Mouse (Mus musculus): ENCODE data around the gene Noc2l.

The Noc2l gene

DNA sequence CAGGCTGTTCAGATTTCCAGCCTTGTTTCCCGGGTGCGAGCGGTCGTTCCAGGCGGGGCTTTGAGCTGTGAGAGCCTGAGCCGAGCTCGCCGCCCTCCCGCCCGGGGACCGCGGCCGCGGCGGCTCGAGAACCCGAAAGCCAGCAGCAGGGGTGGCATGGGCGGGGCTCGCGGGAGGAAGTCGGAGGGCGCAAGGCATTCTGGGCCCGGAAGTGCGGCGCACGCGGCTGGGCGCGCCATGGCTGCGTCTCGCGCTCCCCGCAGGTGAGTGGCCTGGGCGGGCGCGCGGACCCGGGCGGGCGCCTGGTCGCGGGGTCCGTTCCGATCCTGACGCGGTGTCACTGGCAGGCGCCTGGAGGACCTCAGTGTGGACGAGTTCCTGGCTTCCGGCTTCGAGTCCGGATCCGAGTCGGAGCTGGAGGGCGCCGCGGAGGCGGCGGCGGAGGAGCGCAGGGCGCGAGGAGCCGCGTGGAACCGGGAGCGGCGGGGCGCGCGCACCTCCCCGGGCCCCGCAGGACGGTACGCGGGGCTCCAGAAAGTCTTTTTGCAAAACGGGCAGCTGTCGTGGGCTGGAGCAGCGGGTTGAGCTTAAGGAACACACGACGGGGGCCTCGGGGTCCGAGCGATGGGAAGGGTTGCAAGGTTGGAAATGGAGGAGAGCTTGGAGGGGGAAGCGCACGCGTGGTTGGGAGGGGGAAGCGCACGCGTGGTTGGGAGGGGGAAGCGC is at the start of gene Noc2l:
Gene Noc2l (plus strand): TSS at position 203 of the 726 bp plus-strand sequence.
- peak; percentile 96 for DNase-seq (ENCODE audit: low spot score)

DNA sequence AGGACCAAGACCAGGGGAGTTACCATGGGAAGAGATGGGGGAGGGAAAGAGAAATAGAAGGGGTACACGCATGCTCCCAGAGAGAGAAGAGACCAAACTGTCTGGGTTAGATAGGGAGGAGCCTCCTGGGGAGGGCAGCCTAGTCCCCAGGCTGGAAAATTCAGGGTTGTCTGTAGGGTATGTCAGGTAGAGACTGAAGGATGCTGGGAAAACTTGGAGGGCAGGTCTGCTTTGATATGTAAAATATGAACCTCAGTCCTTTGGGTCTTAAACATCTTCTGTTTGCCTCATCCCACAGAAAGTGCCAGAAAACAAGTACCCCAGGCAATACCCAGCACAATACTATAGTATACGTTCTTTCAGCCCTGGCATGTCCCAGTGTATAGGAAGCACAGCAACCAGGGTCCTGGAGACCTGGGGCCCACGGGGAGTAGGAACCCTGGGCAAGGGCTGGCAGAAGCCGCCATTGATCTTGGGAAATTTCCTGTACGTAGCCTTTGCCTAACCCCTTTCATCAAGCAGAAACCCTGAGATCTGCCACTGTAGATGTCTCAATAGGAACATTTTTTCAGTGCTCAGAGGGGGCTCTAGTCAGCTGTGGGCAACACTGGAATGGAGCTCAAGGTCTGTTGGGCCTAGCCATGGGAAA is 47.5 kb upstream of the Noc2l start:
- no peak for DNase-seq (ENCODE audit: low spot score)

DNA sequence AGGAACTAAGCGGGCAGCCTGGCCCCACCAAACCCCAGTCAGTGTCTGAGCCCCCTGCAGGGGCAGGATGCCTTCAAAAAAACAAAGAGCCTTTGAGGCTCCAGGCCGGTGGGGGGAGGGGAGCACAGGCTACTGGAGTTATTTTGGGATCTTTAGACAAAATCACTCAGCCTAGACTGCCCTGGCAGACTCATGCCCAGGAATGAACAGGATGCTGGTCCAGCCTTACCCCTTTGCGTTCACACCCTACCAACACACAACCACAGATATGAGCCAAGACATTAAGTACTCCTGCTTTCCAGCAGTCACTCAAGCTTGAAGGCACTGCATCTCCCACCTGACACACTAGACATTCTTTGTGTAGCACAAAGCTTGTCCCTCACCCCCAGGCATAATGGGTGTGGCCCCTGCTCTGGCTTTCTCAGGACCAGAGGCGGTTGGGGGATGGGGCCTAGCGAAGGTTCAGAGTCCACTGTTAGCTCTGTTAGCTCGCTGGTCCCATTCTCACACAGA is 46.9 kb upstream of the Noc2l start:
- DNase-seq (ENCODE audit: low spot score) = no peak

DNA sequence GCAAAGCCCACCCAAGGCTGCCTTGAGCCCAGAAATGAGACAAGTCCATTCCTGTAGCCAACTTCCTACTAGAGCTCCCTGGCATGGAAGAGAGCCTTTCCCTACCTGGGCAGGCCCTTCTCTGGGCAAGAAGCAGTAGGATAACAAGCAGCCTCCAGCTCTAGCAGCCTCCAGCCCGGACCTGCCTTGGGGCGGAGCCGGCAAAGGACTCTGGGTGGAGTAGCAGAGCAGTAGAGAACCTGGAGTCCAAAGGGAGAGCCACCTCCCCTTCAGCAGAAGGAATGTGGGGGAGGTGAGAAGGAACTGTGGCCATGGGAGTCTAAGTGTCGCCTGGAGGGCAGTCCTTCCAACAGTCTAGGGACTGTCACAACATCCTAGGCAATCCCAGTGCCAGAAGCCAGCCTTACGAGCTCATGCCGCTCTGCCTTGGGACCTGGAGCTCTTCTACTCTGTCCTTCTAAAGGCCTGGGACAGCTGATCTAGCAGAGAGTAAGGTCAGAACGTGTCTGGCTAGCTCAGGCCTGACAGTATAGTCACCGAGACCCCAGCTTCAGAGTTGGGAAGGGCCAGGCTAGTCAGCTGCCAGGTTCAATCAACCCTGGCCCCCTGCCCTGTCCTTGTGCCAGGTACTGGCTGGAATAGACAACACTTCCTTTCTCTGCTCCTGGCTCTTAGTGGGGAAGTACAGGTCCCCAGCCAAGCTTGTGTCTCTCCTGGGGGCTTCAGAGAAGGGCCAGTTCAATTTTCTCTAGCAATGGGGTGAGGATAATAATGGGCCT is 43.2 kb upstream of the Noc2l start:
- no peak for DNase-seq (ENCODE audit: low spot score)

DNA sequence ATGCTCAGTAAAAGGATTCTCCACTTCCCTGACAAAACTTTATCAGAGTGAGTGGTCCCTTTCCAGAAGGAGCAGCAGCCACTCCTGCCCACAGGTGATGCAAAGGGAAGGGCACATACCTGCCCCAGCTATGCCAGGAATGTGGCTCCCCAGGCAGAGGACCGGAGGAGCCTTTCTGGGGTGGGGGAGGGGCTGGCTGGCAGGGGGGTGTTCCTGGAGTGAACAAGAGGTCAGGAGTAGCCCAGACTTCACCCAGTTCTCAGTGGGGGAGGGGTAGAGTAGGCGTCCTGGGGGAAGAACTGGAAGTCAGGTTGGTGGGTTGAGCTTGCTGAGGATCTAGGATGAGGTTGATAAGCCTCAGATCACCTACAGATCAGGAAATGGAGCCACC is 42.6 kb upstream of the Noc2l start:
- no peak for DNase-seq (ENCODE audit: low spot score)

DNA sequence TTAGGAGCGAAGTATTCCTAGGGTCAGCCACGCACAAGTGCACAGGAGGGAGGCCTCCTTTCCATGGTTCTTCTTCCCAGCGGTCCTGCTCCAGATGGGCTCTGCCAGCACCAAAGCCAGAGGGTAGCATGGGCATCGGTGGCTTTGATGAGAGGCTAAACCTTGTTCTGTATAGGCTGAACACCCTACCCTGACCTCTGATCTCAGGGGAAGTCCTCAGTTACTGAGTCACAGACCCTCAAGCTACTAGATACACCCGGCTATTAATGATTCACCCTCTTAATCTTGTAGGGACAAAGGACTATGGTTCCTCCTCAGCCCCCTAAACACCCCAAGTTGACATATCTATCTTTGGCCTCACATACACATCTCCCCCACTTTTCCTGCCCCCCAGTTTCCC is 41.9 kb upstream of the Noc2l start:
- DNase-seq (ENCODE audit: low spot score) = no peak

DNA sequence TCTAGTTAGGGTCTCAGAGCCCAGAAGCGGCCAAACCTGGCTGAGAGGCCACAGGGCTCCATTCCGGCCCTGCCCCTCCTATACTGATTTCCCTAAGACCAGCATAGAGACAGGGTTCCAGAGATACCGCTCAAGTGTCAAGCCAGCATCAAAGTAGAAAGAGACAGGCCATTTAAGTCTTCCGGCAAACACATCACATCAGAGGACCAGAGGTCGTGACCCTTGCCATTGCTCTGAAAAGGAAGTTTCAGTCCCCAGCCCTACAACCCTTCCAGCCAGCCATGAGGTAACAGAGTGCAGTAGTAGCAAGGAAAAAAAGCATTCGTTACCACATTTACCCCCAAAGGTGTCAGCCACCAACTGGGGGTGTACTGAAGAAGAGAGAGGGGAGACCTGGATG is 41.5 kb upstream of the Noc2l start:
- DNase-seq (ENCODE audit: low spot score) = no peak

DNA sequence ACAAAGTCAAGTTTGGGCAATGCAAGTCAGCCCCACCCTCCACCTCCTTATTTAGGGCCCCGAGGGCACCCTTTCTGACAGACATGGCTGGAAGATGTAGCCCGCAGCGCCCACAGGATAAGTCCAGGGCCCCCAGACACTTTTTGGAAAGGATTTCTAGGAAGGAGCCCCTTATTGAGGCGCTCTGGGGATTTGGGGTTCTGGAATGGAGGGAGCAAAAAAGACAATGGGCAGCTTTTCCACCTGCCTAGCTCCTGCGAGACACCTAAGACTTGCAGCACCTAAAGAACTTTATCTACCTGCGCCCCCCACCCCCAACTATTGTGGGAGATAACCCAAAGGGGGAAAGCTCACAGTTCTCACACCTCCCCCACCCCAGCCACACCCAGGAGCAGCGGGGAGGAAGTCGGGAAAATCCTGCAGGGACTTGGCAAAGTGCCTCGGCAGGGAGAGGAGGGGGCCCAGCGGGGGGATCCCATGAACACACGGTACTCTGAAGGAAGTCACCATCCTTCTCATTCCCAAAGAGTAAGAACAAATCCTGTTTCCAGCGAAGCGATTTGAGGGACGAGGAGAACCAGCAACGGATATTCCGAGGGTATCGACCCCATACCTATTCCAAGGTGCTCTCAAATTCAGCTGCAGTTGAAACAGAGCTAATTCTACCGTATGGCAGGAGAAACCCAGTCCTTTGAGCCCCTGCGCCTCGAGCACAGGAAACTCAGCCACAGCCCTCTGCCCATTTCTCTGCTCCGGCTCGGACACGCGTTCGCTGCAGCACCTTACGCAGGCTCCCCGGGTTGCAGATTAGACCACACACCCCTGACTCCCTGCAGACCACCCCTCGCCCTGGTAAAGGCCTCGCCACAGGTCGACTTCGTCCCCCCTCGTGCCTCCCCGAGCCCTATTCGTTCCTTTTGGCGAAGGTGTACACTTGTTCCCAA is 39.6 kb upstream of the Noc2l start:
- peak; percentile 76 for DNase-seq (ENCODE audit: low spot score)

DNA sequence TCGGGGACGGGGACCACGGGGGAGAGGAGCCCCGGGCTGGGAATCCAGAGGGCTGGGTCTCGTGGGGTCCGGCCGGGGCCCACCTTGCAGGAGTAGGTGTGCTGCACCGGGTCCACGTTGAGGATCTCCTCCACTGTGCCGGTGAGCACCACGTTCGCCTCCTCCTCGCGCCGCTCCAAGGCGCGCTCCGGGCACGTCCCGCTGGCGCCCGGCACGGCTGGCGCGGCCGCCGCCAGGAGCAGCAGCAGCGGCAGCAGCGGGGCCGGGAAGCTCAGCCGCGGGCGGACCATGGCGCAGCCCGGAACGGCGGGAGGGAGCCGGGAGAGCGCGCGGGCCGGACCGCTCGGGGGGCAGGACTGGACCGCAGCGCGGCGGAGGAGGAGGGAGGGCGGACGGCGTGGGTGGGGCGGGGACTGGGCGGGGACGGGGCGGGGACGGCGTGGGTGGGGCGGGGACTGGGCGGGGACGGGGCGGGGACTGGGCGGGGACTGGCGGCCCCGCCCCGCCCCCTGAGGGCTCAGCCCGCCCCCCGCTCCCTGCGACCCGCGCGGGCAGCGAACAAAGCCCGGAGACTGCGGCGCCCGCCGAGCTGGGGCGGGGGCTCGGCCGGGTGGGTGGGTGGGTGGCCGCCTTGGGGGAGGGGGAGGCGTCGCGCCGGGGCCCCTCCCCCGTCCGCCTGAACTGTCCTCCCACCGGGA is 38.5 kb upstream of the Noc2l start, which contains the start of gene Agrn:
Gene Agrn (minus strand): TSS at position 358 of the 698 bp plus-strand sequence.
- DNase-seq (ENCODE audit: low spot score) = peak; percentile 82

DNA sequence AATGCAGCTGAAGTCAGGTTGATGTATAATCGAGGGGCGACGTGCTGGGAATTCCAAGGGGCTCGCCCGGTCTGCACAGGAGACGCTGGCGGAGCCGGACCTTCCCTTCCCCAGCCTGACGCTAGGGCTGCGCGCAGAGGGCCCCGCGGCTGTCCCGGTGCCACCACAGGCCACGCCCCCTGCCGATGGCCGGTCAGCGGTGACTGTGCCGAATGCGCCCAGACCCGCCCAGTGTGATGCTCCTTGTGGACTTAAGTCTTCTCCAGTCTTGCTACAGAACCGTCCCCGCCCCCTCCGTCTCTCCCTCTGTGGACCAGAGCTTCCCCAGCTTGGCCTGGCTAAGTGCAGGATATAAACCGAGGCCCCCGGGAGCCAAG is 38.0 kb upstream of the Noc2l start:
- DNase-seq (ENCODE audit: low spot score) = peak; percentile 93

DNA sequence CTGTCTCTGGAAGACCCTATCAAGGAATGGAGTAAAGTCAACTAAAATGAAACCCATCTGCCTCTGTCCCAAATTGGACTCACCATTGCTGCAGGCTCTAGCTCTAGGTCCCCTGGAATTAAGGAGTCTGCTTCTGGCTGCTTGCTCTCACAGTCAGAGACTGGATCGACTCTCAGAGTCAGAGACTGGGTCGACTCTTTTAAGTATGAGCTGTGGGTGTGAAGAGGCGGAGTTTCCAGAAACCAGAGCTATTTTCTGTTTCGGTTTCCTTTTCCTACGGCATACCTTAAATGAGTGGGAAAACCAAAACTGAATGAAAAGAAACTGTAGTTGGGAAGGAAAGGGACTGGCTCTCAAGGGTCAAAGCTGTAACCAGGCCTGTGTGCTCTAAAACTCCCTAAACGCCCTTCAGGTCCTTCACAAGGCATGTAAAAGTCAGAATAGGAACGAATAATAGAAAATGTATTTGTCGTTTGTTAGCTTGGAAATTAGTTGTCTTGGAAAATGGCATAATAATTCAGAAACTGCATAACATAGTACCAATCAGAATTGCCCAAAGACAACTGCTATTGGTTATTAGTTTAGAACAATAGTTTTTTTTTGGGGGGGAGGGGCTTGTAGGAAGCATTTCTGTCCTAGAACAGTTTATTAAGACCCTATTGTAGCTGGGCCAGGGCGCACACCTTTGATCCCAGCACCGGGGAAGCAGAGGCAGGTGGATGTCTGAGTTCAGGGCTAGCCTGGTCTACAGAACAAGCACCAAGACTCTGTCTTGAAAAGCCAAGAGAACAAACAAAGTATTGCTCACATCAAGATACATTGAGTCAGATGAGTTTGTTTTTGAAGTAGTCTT is 35.0 kb upstream of the Noc2l start, which contains the start of gene Isg15:
Gene Isg15 (minus strand): TSS at position 196 of the 853 bp plus-strand sequence.
- no peak for DNase-seq (ENCODE audit: low spot score)

DNA sequence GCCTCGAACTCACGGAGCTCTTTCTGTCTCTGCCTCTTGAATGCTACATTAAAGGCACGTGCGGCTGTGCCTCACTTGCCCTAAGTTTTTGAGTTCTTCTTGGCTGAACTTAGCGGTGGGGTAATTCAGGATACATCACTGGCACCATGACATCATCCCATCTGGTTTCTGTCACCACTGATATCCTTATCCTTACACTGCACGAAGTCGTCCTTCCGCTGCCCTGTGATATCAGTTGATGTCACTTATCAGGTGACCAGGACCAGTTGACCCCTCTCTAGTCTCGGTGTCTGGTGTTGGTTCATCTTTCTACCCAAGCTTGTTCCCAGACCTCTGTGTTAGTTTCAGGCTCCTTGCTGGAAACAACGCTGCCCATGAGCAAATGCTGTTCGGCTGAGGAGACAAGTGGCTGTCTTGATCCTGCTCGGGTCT is 33.3 kb upstream of the Noc2l start:
- DNase-seq (ENCODE audit: low spot score) = no peak

DNA sequence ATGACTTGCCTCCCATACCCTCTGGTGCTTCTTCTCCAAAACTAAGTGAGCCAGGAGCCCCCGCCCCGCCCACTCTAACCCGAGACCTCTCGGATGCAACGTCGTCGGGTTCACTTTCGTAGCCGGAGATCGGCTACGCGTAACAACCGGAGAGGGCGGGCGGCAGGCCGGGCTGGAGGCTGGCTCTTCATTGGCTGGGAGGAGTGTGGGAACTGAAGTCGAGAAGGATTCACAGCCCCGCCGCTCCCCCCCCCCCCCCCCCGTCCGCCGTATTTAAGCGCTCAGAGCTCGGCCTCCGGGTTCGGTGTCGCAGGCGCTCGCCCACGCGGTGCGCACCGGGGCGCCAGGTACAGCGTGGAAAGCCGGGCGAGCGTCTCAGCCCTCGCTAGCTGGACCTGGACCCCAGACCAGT is 32.8 kb upstream of the Noc2l start, which contains the start of gene AW011738:
Gene AW011738 (plus strand): TSS at position 304 of the 412 bp plus-strand sequence.
- DNase-seq (ENCODE audit: low spot score) = peak; percentile 72

DNA sequence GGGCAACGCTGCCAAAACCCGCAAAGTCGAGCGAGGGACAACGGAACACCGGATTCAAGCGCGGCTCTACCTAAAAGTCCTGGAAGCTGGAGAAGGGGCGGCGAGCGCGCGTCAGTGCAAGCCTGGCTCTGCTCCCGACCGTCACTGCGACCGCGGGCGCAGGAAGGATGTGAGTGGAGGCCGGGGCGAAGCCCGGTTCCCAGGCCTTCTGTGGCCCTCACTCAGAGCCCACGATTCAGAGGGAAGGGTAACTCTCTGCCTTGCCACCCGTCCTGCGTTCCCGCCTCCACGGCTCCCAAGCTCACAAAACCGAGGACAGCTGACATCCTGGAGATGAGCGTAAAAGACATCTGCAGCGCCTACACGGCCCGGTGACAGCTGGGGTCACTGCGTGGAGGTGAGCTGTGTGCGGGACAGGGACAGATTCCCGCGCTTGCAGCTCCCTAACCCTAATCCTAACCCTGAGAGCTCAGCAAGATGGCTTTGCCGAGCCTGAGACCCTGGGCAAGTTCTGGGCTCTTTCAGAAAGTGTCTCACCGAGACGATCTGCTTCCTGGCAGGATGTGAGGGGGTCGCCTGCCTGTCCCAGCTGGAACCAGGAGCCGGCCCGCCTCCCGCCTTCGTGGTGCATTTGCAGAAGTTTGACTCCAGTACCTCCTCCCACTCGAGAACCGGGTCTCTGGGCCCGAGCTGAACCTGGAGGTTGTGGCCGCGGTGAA is 32.2 kb upstream of the Noc2l start:
- no peak for DNase-seq (ENCODE audit: low spot score)

DNA sequence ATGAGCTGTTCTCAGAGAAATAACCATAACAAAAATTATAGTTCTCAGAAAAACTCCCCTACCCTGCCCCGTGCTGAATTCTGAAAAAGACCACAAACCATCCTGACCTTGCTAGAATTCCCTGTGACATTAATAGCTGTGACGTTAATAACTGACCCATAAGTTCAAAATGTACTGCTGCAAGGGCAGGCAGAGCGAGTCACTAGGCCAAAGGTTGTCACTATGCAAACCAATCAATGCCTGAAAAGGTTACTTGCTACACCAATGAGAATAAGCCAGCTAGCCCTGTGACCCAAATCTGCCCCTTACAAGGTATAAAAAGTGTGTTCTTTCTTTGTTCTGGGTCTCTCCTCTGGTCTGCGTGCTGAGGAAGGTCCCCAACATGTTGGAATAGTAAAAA is 26.9 kb upstream of the Noc2l start:
- no peak for DNase-seq (ENCODE audit: low spot score)

DNA sequence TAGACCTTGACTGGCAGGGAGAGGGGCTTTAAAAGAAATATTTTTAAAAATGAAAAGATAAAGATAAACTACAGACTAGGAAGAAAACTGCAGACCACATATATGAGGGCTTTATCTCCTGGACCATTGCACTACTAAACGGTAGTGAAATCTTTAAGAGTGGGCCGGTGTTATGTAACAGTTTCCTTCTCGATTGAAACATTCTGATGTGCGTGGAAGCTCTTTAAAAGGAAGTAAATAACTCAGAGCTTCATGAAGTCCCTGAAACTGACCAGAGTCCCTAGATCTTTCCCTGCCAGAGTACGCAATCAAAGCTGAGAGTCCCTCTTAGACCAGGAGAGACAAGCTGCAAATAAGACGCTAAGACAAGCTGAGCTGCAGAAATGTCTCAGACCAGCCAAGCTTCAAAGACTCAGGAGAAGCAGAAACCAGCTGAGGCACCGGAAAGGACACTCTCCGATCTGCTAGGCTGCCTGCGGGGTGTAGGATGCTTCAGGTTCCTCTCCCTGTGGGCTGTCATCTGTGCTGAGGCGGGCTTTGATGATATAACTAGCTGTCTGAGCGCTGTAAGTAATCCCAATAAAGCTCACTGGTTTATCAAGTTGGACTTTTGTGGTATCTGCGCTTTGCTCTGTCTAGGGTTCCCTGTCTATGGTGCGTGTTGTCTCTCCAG is 25.7 kb upstream of the Noc2l start:
- no peak for DNase-seq (ENCODE audit: low spot score)

DNA sequence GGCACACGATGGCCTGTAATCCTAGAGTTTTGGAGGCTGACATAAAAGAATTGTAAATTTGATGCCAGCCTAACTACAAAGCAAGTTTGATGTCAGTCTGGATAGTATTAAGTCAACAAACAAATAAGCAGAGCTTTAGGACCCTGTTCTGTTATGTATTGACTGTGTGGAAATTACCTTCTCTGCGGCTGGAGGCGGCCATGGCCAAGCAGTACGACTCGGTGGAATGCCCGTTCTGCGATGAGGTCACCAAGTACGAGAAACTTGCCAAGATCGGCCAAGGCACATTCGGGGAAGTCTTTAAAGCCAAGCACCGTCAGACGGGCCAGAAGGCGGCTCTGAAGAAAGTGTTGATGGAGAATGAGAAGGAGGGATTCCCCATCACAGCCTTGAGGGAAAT is 22.7 kb upstream of the Noc2l start:
- no peak for DNase-seq (ENCODE audit: low spot score)

DNA sequence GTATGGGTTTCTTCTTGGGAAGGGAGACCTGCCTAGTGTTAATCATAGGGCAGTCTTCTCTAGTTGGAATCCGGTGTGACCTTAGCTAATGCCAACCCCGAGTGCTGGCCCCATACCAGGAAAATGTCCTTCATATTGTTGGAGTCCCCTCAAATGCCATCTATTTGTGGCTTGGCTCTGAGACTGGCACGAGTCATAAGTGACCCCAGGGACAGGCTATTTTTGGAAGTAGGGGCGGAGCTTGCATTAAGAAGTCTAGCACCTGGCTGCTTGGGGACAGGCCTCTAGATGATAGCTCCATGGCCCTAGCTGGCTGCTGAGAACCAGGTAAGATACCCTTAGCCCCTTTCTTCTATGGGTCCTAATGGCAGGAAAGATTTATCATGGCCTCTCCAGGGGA is 20.2 kb upstream of the Noc2l start, which contains the start of gene Perm1:
Gene Perm1 (plus strand): TSS at position 220 of the 400 bp plus-strand sequence.
- DNase-seq (ENCODE audit: low spot score) = no peak
